Mouse (Mus musculus) bone marrow macrophage, adult 2 months (primary cell): ENCODE data around the gene Sycn.

Experiments
- CTCF ChIP-seq: IDR thresholded peaks from 2 replicates; pipeline ENCODE4 v1.5.1; 2012; ENCODE audit warnings: low read depth, mild to moderate bottlenecking, low read length, moderate library complexity
- POLR2A ChIP-seq: IDR thresholded peaks from 2 replicates; pipeline ENCODE4 v1.6.1; 2012; ENCODE audit warnings: mild to moderate bottlenecking, low read depth, low read length, borderline replicate concordance

- no peak for TF ChIP-seq CTCF
- TF ChIP-seq POLR2A: no peak
Measured at GRCm38 (mm10) chr7:28511441-28511840, 29.2 kb upstream of the Sycn start.
